Mouse (Mus musculus) forebrain, embryonic 15.5 days (tissue): Measurements from ENCODE around the gene Olfr1378. TPM values are rescaled to one million over a fixed set of nuclear protein-coding genes. Genes with fewer than 3 reads are reported as not detected.

ENCODE experiments used
- ATAC-seq: fragments of 200-750 bp; cut with Nextera tagmentation; replicated peaks from 2 replicates; pipeline ENCODE4 v1.8.0; 2017; ENCODE audit warnings: mild to moderate bottlenecking, moderate TSS enrichment, moderate library complexity
- H3K27ac ChIP-seq: fragments of 300-500 bp; sonication (generic); replicated peaks from 2 replicates; pipeline ENCODE4 v1.5.1; 2015; ENCODE audit warnings: mild to moderate bottlenecking, inconsistent platforms
- H3K27me3 ChIP-seq: fragments of 300-500 bp; sonication (generic); 2 replicates; pipeline ENCODE4 v1.6.1; 2015; ENCODE audit warnings: inconsistent platforms
- H3K36me3 ChIP-seq: fragments of 300-500 bp; sonication (generic); 2 replicates; pipeline ENCODE4 v1.6.1; 2015; ENCODE audit warnings: mild to moderate bottlenecking, inconsistent platforms
- H3K4me1 ChIP-seq: fragments of 300-500 bp; sonication (generic); 2 replicates; pipeline ENCODE4 v1.6.1; 2015; ENCODE audit warnings: inconsistent platforms
- H3K4me2 ChIP-seq: fragments of 300-500 bp; sonication (generic); replicated peaks from 2 replicates; pipeline ENCODE4 v1.6.1; 2015; ENCODE audit warnings: mild to moderate bottlenecking, inconsistent platforms
- H3K4me3 ChIP-seq: fragments of 300-500 bp; sonication (generic); 2 replicates; pipeline ENCODE4 v1.5.1; 2015; ENCODE audit warnings: mild to moderate bottlenecking, inconsistent platforms
- H3K9ac ChIP-seq: fragments of 300-500 bp; sonication (generic); replicated peaks from 2 replicates; pipeline ENCODE4 v1.6.1; 2015; ENCODE audit warnings: mild to moderate bottlenecking, inconsistent platforms
- H3K9me3 ChIP-seq: fragments of 300-500 bp; sonication (generic); 2 replicates; pipeline ENCODE4 v1.6.1; 2016; ENCODE audit warnings: inconsistent platforms
- WGBS: fragments of 180-500 bp; shearing (Covaris S2); methylation state at CpG from one replicate; pipeline ENCODE4 v1.1.7; 2015; ENCODE audit warnings: mixed read lengths; 5-methylcytosine and 5-hydroxymethylcytosine counted together
- polyA plus RNA-seq: library from polyadenylated mRNA; unstranded; fragments of >200 nt; fragmentation: Nextera tagmentation; extraction: Ambion mirVana; gene quantifications from 2 replicates; pipeline ENCODE4 v1.2.1, GENCODE M21; 2015

The Olfr1378 gene
- polyA plus RNA-seq, 1 experiment from 2014 or later = not detected

DNA sequence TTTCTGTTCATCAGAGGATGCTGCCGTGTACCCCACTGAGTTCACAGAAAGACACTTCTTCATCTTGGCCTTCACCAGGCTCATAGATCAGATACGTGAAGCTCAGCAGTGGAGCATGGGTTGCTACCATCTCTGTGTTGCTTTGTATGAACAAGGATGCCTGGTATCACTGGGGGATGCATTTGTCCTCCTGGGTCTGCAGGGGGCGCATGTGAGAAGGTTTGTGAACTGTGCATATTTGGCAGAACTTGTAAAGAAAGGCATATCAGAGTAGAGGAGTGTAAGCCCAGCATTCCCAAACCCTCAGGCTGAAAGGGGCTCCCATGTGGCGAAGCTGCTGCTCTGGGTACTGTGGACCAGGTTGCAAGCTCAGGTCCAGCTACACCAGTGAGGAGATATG lies 10.9 kb downstream of the Olfr1378 start:
- no peak overlapping the region for H3K9ac ChIP-seq
- H3K36me3 ChIP-seq = no peaks in the 10 kb centered on the region
- H3K4me2 ChIP-seq = no peak overlapping the region
- no peak overlapping the region for H3K4me3 ChIP-seq
- H3K9me3 ChIP-seq = no peaks in the 10 kb centered on the region
- 69% methylated on average over 4 of the region's 4 CpGs for WGBS
- H3K27ac ChIP-seq = no peak overlapping the region
- no peak for ATAC-seq
- no peaks in the 10 kb centered on the region for H3K27me3 ChIP-seq
- no peaks in the 10 kb centered on the region for H3K4me1 ChIP-seq

DNA sequence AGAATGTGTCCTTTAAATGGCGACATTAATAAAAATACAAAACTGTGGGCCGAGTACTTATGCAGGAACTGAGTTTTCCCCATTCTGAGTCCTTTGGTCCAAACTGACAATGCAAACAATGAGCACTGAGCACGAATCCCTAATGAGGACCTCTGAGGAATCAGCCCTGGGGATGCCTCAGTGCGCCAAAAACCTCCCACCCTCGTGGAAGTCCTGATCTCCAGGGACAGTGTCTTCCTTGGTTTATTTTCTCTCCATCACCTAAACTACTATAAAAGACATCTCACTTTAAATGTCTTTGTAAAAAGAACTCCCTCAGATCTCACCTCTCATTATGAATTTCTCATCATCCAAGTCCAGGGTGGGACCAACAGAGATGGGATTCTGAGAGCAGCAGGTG lies 15.3 kb downstream of the Olfr1378 start, which contains the start of gene Olfr1377:
Gene Olfr1377, plus strand, starts transcription at position 301 of the 400 bp plus-strand sequence.
- 51% methylated on average over 5 of the region's 5 CpGs for WGBS

DNA sequence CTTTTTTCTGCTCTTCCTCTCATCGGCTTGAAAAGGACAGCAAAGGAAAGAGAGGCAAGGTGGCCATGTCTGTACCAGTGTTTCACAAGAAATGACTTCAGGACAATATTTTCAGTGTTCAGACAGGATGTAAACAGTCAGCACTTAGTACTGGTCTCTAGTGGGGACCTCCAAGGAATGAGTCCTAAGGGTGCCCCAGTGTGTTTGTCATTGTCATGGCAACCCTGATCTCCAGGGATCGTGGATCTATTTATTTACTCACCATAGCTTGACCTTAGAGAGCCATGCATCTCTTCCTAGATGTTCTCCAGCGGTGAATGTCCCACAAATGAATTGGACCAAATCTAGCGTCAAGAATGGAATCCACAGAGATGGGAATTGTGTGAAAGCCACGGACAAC lies 37.0 kb downstream of the Olfr1378 start, which contains the start of gene Olfr51:
Gene Olfr51, plus strand, starts transcription at position 301 of the 400 bp plus-strand sequence.
- H3K36me3 ChIP-seq = no peaks in the 10 kb centered on the region
- 82% methylated on average over 5 of the region's 5 CpGs for WGBS
- no peaks in the 10 kb centered on the region for H3K27me3 ChIP-seq
- H3K27ac ChIP-seq = no peak within 1 kb of the TSS
- H3K9ac ChIP-seq = no peak within 1 kb of the TSS
- no peaks in the 10 kb centered on the region for H3K9me3 ChIP-seq
- ATAC-seq = no peak
- H3K4me1 ChIP-seq = no peaks in the 10 kb centered on the region
- no peak within 1 kb of the TSS for H3K4me3 ChIP-seq
- H3K4me2 ChIP-seq = no peak within 1 kb of the TSS

More for the DNA sequence above, 15.3 kb downstream of the Olfr1378 start, which contains the start of gene Olfr1377:
- Histone ChIP-seq H3K9ac (no peak within 1 kb of the TSS), H3K27me3 (no peaks in the 10 kb centered on the region), H3K4me2 (no peak within 1 kb of the TSS), H3K4me1 (no peaks in the 10 kb centered on the region), H3K36me3 (no peaks in the 10 kb centered on the region), H3K27ac (no peak within 1 kb of the TSS), H3K4me3 (no peak within 1 kb of the TSS), H3K9me3 (no peaks in the 10 kb centered on the region)
- no peak for ATAC-seq

DNA sequence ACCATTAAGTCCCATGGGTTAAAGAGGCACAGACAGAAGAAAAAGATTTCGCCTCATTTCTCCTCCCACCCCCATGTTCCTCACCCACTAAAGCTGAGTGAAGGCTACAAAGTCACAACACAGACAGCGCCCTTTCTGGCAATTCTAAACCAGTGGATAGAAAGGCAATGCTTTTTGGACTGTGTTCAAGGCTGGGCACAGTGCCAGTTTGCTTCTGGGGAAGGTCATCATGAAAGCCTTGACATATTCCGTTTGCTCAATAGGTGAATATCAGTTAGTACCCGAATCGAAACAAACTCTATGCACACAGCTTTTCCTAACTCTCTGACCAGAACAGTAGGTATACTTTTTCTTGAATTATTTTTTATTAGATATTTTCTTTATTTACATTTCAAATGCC lies 45.5 kb downstream of the Olfr1378 start:
- WGBS = 70% methylated on average over 5 of the region's 5 CpGs
- H3K4me2 ChIP-seq = no peak overlapping the region
- H3K4me3 ChIP-seq = no peak overlapping the region
- no peak overlapping the region for H3K27ac ChIP-seq
- H3K9me3 ChIP-seq = no peaks in the 10 kb centered on the region
- H3K9ac ChIP-seq = no peak overlapping the region
- no peaks in the 10 kb centered on the region for H3K4me1 ChIP-seq
- H3K36me3 ChIP-seq = no peaks in the 10 kb centered on the region
- no peak for ATAC-seq
- no peaks in the 10 kb centered on the region for H3K27me3 ChIP-seq

DNA sequence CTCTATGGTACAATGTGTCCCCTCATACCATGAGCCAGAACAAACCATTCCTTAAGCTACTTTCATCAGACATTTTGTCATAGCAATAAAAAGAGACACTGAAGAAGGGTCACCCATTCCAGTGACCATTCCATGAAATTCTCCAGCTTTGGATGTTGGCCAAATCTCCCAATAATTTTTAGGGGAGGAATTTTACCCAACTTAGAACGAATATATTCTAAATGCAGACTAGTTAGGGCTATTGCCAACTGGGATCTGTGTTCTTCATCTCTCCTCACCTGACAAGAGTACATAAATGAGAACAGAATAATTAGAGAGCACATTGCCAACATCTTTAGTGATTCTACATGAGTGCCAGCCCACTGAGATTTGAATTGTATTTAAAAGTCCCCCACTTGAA lies 47.6 kb downstream of the Olfr1378 start, which contains the start of gene Olfr54:
Gene Olfr54, plus strand, starts transcription at position 301 of the 400 bp plus-strand sequence.
- no peak within 1 kb of the TSS for H3K4me3 ChIP-seq
- H3K4me1 ChIP-seq = no peaks in the 10 kb centered on the region
- 75% methylated on average over 1 of the region's 1 CpGs for WGBS
- no peak for ATAC-seq
- no peaks in the 10 kb centered on the region for H3K9me3 ChIP-seq
- H3K27me3 ChIP-seq = no peaks in the 10 kb centered on the region
- no peak within 1 kb of the TSS for H3K9ac ChIP-seq
- H3K36me3 ChIP-seq = no peaks in the 10 kb centered on the region
- H3K27ac ChIP-seq = no peak within 1 kb of the TSS
- no peak within 1 kb of the TSS for H3K4me2 ChIP-seq

DNA sequence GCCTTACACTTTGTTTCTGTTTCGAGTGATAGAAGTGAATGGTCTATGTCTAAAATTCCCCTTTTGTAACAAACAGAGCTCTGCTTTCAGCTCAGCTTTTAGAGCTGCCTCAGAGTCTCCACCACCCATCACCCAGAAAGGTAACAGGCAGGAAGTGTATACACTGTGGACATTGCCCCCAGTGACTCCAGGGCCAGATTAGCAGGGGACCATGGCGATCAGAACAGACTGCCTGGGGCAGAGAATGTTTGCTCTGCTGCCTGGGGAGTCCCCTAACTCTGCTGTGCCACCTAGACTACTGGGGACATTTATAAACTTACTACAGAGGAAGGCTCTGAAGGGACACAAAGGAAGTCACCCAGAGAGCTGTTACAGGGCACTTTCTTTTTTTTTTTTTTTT lies 50.0 kb downstream of the Olfr1378 start:
- H3K4me1 ChIP-seq = no peaks in the 10 kb centered on the region
- no peaks in the 10 kb centered on the region for H3K36me3 ChIP-seq
- H3K4me3 ChIP-seq = no peak overlapping the region
- no peak overlapping the region for H3K9ac ChIP-seq
- H3K9me3 ChIP-seq = no peaks in the 10 kb centered on the region
- H3K4me2 ChIP-seq = no peak overlapping the region
- no peak for ATAC-seq
- H3K27me3 ChIP-seq = no peaks in the 10 kb centered on the region
- 61% methylated on average over 2 of the region's 2 CpGs for WGBS
- no peak overlapping the region for H3K27ac ChIP-seq

Other genes with a start within 250 kb of the Olfr1378 start
- 62.6 and 65.0 TPM in 2 replicates for gene Zfp354c, start 138.8 kb upstream of the Olfr1378 start, polyA plus RNA-seq
- 2.1 and 2.5 TPM in 2 replicates for gene Zfp879, start 125.0 kb upstream of the Olfr1378 start, polyA plus RNA-seq
- gene Grm6, start 115.8 kb upstream of the Olfr1378 start, polyA plus RNA-seq = not detected in 2 replicates
- gene Zfp454, start 78.9 kb upstream of the Olfr1378 start, polyA plus RNA-seq = 15.5 and 15.9 TPM in 2 replicates
- 49.4 and 53.6 TPM in 2 replicates for gene Zfp2, start 50.4 kb upstream of the Olfr1378 start, polyA plus RNA-seq
- 3.6 and 3.7 TPM in 2 replicates for gene Zfp354b, start 34.9 kb upstream of the Olfr1378 start, polyA plus RNA-seq
- gene 4933414I15Rik, start 22.8 kb upstream of the Olfr1378 start, polyA plus RNA-seq = not detected in 2 replicates
- not detected in 2 replicates for gene Prop1, start 12.8 kb upstream of the Olfr1378 start, polyA plus RNA-seq
- not detected in 2 replicates for gene Olfr1377, start 15.4 kb downstream of the Olfr1378 start, polyA plus RNA-seq
- gene Olfr51, start 37.1 kb downstream of the Olfr1378 start, polyA plus RNA-seq = not detected in 2 replicates
- gene Olfr54, start 47.7 kb downstream of the Olfr1378 start, polyA plus RNA-seq = not detected in 2 replicates
- not detected in 2 replicates for gene Olfr1375, start 81.6 kb downstream of the Olfr1378 start, polyA plus RNA-seq
- gene Zfp354a, start 92.7 kb downstream of the Olfr1378 start, polyA plus RNA-seq = 12.3 and 12.5 TPM in 2 replicates